Mouse (Mus musculus): ENCODE results near the gene Trp53rkb. TPM values are rescaled to one million over a fixed set of nuclear protein-coding genes. Genes with fewer than 3 reads are reported as not detected.
A peak's percentile ranks its signal among the peaks of the same experiment; 100 is the strongest.
"Not testable (repeated sequence)": the region's sequence is repeated elsewhere in the genome, so short reads cannot be mapped to it uniquely, and the experiment has no call there.

The Trp53rkb gene
- total RNA-seq (2021) (1 to 10 TPM; 3.6 to 3.9 TPM), polyA plus RNA-seq (2012; rRNA removed) (2.7 and 4.5 TPM in 2 replicates)
- long read RNA-seq, full-length matches to known transcripts, result 5 of 7 reads
- long read RNA-seq, partial matches to known transcripts, result 0 of 7 reads
- long read RNA-seq, other reads (novel, unspliced or antisense), result 2 of 7 reads

DNA sequence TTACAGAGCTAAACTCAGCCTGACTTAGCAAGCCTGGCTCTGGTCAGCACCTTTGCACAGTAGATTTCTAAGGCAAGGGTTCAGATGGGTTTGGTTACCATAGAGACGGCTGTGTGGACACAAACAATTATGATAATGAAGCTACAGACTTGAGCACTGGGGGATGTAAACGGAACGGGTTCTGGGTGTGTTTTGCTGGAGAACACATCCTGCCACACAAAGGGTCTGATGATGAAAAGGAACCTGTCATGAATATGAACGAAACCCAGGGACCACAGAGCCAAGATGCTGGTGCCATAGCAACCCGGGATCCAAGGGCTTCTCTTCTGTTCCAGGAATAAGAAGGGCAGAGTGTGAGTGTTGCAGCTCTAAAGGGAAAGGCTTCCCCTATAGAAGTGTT is at the start of gene Trp53rkb:
Gene Trp53rkb (plus strand): TSS at position 177 of the 400 bp plus-strand sequence.
- no peak for DNase-seq

DNA sequence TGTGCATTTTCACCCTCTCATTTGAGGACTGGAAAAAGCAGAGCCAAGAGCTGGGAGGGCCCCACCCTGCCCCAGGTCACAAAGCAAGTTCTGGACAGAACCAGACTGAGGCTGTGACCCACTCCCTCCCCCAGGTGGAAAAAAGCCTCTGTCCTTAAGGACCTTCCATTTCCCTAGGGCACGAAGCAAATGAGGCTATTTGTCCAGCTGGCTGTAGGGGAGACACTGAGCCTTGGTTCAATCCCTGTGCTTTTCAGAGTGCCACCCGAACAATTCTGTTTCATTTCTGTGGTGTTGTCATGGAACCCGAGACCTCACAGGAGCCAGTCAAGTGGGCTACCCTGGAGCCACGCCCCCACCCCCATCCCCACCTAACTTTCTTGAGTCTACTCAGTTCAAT is 48.8 kb upstream of the Trp53rkb start:
- no peak for DNase-seq

DNA sequence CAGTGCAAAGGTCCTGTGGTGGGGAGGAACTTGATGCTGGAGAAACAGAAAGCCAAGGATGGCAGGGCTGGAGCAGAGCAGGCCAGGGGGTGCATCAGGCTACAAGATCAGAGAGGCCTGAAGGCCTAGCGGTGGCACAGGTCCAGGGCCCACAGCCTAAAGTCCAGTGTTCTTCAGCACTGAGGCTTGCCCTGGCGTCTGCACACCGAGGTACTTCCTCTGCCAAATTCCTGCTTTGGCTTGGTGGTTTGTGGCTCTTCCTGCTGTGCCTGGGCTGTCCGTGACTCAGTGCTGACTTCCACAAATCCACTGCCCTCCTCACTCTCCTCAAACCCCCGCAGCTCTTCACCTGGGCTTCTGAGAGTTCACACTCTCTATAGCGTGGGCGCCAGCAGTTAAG is 47.9 kb upstream of the Trp53rkb start:
- DNase-seq, result no peak

DNA sequence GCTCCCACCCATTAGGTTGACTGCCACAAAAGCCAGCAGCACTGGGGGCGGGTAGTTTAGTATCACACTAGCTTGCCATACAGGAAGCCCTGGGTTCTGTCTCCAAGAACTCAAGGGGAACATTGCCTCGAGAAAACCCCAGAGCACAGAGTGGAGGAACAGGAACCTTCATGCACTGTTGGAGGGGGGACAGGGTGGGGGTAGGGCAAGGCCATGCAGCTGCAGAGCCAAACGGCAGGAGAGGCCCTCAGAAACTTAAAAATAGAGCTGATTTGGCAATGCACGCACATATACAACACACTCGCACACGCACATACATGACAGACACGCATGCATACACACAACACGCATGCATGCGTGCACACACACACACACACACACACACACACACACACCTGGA is 46.5 kb upstream of the Trp53rkb start:
- DNase-seq, result no peak

GRCm38 (mm10) chr2:166746261-166746913 is 45.9 kb upstream of the Trp53rkb start:
- not testable (repeated sequence) for DNase-seq

DNA sequence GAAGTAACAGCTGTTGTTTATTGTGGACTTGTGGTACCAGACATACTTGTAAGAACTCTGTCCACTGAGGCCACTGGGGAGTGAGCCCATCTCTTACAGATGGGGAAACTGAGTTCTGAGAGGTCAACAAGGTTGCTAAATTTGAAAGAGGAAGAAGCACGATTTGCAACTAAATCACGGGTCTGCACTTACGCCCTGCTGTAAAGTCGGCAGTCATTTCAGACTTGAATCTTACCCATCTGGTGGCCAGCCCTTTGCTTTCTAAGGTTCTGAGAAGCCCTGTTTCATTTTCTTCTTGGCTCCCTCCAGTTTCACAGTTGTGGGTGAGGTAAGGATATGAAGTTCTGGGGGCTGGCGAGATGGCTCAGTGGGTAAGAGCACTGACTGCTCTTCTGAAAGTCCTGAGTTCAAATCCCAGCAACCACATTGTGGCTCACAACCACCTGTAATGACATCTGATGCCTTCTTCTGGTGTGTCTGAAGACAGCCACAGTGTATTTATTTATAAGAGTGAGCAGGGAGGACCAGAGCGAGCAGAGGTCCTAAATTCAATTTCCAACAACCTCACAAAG is 41.6 kb upstream of the Trp53rkb start:
- DNase-seq, result no peak

- no peak for DNase-seq
These were observed 38.1 kb upstream of the Trp53rkb start for GRCm38 (mm10) chr2:166754194-166754593.

GRCm38 (mm10) chr2:166754760-166755159 is 37.6 kb upstream of the Trp53rkb start:
- no peak for DNase-seq

DNA sequence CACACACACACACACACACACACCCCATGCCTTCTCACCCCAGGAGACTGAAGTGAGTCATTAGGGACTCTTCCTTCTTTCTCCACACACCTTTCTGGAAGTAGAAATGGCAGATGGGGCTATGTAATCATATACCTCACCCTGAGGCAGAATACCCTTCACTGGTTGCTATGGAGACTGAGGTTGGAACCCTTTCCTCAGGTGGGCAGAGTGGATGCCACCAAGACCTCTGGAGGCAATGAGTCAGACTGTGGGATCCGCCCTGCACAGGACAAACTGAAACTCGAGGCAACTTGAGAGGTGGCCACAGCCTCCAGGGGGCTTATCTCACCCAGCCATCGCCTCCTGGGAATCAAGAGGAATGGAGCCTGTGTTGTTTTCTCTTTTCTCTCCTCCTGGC is 34.4 kb upstream of the Trp53rkb start:
- DNase-seq, result no peak

GRCm38 (mm10) chr2:166764051-166764450 is 28.3 kb upstream of the Trp53rkb start:
- DNase-seq, result no peak

DNA sequence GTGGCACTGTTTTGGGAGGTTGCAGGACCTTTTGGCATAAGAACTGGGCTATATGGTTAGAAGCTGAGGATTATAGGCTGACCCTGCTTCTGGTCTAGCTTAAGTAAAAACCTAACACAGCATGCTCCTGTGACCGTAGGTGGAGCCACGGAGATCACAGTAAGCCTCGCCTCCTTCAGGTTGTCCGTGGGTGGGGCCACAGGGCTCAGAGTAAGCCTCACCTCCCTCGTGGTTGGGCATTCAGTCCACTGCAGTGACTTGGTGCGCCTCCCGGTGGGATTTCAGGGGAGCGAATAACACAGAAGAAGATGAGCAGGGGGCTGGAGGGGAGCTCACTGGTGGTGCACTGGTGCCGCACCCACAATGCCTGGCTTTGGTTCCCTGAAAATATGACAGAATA is 24.7 kb upstream of the Trp53rkb start:
- DNase-seq, result no peak

DNA sequence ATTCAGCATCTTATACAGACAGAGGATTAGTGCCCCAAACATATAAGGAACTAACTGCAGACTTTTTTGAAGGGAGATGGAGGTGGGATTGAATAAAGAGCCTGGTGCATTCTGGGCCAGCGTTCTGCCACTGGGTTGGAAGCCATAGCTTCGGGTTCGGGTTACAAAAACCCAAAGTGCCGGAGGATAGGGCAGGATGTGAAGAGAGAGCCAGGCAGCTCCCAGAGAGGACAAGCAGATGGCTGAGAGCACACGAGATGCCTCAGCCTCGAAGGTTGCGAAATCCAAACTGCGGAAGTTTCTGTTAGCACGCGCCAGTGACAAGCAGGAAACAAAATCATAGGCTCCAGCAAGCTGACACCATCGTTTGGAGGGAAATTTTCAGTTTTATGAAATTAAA is 20.9 kb upstream of the Trp53rkb start:
- DNase-seq, result peak; percentile 23

GRCm38 (mm10) chr2:166773587-166773986 is 18.7 kb upstream of the Trp53rkb start:
- no peak for DNase-seq

GRCm38 (mm10) chr2:166774275-166774674 is 18.1 kb upstream of the Trp53rkb start:
- DNase-seq, result no peak

DNA sequence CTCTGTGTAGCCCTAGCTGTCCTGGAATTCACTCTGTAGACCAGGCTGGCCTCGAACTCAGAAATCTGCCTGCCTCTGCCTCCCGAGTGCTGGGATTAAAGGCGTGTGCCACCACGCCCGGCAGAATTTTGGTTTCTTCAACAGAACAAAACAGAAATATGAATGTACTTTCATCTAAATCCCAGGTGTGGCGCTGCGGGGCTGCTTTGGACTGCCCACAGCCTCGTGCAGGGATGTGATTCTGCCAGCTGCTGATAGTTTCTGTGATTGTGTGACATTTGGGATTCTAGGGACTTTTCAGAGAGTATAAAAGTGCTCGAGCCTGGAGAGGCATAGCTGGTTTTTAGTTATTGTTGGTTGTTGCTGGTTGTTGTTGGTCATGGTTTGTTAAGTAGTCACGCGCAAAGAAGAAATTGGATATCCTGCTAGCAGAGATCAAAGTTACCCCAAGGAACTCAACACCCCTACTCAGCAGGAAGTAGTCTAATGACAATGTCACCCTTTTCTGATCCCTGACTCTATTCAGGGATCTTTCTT is 16.9 kb upstream of the Trp53rkb start:
- no peak for DNase-seq

- no peak for DNase-seq
These were observed 16.1 kb upstream of the Trp53rkb start for GRCm38 (mm10) chr2:166776272-166776671.

DNA sequence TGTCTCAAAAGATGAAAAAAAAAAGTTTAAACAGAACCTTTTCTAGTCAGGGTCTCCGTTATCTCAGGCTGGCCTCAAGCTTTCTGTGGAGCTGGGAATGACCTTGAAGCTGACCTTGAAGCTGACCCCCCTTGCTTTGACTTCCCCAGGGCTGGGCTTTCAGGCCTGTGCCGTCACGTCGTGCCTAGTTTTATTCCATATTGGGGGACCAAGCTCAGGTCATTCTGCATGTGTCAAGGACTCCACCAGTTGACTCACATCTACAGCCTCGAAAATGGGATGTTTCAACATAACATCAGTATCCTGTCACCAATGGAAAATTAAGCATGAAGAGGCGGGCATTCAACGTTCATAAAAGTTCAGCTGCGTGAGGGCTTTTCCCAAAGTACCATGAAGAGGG is 12.4 kb upstream of the Trp53rkb start:
- peak; percentile 70 for DNase-seq

DNA sequence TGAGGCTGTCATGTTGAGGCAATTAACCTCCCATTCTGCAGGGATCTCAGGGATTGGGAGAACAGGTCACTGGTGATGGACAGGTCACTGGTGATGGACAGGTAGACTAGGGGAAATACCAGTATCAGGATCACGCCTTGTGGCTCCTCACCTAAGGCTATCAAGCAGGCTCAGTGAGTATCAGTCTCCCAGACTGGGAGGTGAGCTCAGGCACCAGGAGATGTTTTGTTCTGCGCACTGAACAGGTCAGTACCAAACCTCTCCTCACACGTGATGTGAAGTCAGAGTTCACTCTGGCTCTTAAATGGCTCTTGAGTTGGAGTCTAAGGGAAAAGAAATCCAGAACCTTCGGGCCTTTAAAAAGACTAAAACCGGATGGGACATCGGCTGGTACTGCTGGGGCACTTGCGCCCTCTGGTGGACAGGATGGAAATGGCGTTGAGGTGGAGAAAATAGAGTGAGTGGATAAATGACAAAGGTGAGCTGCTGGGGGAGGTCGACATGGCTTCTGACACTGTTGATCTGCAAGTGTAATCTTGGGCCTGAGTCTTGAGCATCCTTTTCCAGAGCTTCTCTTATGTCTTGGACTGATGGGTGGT is 11.3 kb upstream of the Trp53rkb start:
- DNase-seq, result peak; percentile 76

DNA sequence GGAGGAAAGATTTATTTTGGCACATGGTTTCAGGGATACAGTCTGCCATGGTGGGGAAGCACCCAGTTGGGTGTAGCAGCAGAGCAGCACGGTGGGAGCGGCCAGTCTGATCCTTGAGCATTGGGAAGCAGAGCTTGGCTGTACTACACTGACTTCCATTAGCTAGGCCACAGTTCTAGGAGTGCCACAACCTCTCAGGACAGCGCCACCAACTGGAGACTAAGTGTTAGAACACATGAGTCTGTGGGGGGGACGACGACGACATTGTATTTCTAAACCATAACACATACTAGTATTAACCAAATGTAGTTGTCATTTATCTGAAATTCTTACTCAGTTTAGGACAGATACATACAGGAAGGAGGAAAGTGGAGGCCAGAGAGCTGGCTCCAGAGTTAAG is 8.0 kb upstream of the Trp53rkb start:
- DNase-seq, result no peak

- peak; percentile 94 for DNase-seq
These were observed 5.9 kb upstream of the Trp53rkb start for GRCm38 (mm10) chr2:166786353-166787004.

DNA sequence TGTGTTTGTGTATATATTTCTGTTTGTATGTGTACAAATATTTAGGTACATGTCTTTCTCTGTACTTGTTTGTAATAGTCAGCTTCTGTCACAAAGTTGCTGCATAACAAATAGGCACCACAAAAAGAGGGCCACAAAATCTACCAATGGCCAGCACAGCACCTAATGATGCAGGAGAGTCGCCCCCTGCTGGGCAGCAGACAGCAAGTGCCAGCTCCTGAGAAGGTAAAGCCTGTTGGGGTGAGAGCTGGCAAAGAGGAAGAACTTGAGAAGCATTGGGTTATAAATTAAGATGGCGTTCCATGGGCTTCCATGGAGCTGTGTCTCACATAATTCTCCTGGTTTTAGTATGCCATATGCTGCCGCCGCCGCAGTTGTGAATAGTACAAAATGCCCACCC is 593 bp upstream of the Trp53rkb start:
- no peak for DNase-seq

DNA sequence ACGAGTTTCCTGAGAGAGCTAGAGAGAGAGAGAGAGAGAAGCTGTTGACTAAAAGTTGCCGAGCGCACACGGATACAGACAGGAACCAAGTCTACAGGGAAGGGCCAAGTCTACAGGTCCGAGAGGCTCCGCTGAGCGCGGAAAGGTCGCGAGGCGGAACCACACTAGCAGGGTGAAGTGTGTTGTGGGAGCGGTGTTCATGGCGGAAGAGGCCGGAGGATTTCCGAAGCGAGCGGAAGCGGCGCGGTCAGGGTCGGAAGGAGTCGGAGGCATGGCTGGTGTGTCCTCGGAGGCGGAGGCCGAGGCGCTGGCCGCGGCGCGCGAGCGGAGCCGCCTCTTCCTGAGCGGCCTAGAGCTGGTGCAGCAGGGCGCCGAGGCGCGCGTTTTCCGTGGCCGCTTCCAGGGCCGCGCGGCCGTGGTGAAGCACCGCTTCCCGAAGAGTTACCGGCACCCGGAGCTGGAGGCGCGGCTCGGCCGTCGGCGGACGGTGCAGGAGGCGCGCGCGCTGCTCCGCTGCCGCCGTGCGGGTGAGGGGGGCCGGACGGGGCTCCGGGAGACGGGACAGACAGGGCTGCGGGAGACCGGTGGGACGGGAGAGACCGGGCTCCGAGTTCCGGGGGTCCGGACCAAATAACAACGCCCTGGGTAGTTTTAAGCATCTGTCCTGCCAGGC is 1.3 kb downstream of the Trp53rkb start:
- DNase-seq, result peak; percentile 91

Data from adrenal gland, adult 2 months (tissue).